Mouse (Mus musculus) cerebellum, adult 18-20 months (tissue): ENCODE measurements at regions not wholly inside any gene's neighbourhood (a gene's known extent, or its start where the extent isn't known, plus 50 kb on each side); places are given as distances from the start of the nearest gene placed in this dataset.

ENCODE experiments used
- DNase-seq, 2 experiments: peaks; one replicate each; pipeline ENCODE4 v3.0.0; 2021

- DNase-seq: peak; percentile 39 to 54
Measured at GRCm38 (mm10) chr8:116373063-116373462, 131.7 kb upstream of the Dynlrb2 start.

- DNase-seq: peak; percentile 84 to 91
Measured at GRCm38 (mm10) chr8:116372574-116372973, 132.2 kb upstream of the Dynlrb2 start.

- no peak for DNase-seq
Measured at GRCm38 (mm10) chr8:116372056-116372455, 132.7 kb upstream of the Dynlrb2 start.

GRCm38 (mm10) chr8:116367491-116367890, 137.3 kb upstream of the Dynlrb2 start:
- DNase-seq: no peak

- no peak for DNase-seq
Measured at GRCm38 (mm10) chr8:116366706-116367105, 138.1 kb upstream of the Dynlrb2 start.

- DNase-seq: no peak
Measured at GRCm38 (mm10) chr8:116364751-116365150, 140.0 kb upstream of the Dynlrb2 start.

GRCm38 (mm10) chr8:116364172-116364571, 140.6 kb upstream of the Dynlrb2 start:
- peak; percentile 52 to 57 for DNase-seq

- DNase-seq: no peak
Measured at GRCm38 (mm10) chr8:116362351-116362750, 142.4 kb upstream of the Dynlrb2 start.

GRCm38 (mm10) chr8:116359761-116360160, 145.0 kb upstream of the Dynlrb2 start:
- DNase-seq: no peak

GRCm38 (mm10) chr8:116354756-116355155, 150.0 kb upstream of the Dynlrb2 start:
- DNase-seq: no peak

GRCm38 (mm10) chr8:116353911-116354310, 150.9 kb upstream of the Dynlrb2 start:
- no peak for DNase-seq

GRCm38 (mm10) chr8:116352635-116353034, 152.1 kb upstream of the Dynlrb2 start:
- DNase-seq: no peak

- no peak for DNase-seq
Measured at GRCm38 (mm10) chr8:116348971-116349370, 155.8 kb upstream of the Dynlrb2 start.

- no peak for DNase-seq
Measured at GRCm38 (mm10) chr8:116346990-116347389, 157.8 kb upstream of the Dynlrb2 start.

- no peak for DNase-seq
Measured at GRCm38 (mm10) chr8:116344590-116345222, 160.1 kb upstream of the Dynlrb2 start.

GRCm38 (mm10) chr8:116343534-116343933, 161.2 kb upstream of the Dynlrb2 start:
- DNase-seq: no peak

- DNase-seq: no peak
Measured at GRCm38 (mm10) chr8:116334772-116335171, 170.0 kb upstream of the Dynlrb2 start.

- no peak for DNase-seq
Measured at GRCm38 (mm10) chr8:116334101-116334500, 170.7 kb upstream of the Dynlrb2 start.

- no peak for DNase-seq
Measured at GRCm38 (mm10) chr8:116320014-116320680, 184.6 kb upstream of the Dynlrb2 start.

- DNase-seq: no peak
Measured at GRCm38 (mm10) chr8:116315410-116315809, 189.4 kb upstream of the Dynlrb2 start.

- DNase-seq: no peak
Measured at GRCm38 (mm10) chr8:116314429-116315092, 190.2 kb upstream of the Dynlrb2 start.

GRCm38 (mm10) chr8:116298891-116299290, 205.9 kb upstream of the Dynlrb2 start:
- peak; percentile 85 to 90 for DNase-seq

GRCm38 (mm10) chr8:116290671-116291245, 214.0 kb upstream of the Dynlrb2 start:
- DNase-seq: no peak

GRCm38 (mm10) chr8:116289237-116289636, 215.5 kb upstream of the Dynlrb2 start:
- no peak for DNase-seq
